Mouse (Mus musculus) CH12.LX (cell line): ENCODE measurements at regions not wholly inside any gene's neighbourhood (a gene's known extent, or its start where the extent isn't known, plus 50 kb on each side); places are given as distances from the start of the nearest gene placed in this dataset.

ENCODE experiments used
- CTCF ChIP-seq, 2 experiments: IDR thresholded peaks in 1 of 2; conservative IDR thresholded peaks in 1 of 2; 2 replicates each; pipeline ENCODE4 v1.5.1; 2011 to 2012; ENCODE audit warnings: low read depth in 2 of 2, low read length in 2 of 2, improper control_type of control experiment in 1 of 2, inconsistent platforms in 1 of 2, mild to moderate bottlenecking in 1 of 2, moderate library complexity in 1 of 2
- ELF1 ChIP-seq: IDR thresholded peaks from 2 replicates; pipeline ENCODE4 v1.6.1; 2014; ENCODE audit warnings: low read depth, mild to moderate bottlenecking, inconsistent platforms, low read length, improper control_type of control experiment
- ETS1 ChIP-seq: conservative IDR thresholded peaks from 2 replicates; pipeline ENCODE4 v1.6.1; 2012; ENCODE audit warnings: low read depth, mild to moderate bottlenecking, inconsistent platforms, low read length, improper control_type of control experiment, moderate library complexity
- MXI1 ChIP-seq: IDR thresholded peaks from 2 replicates; pipeline ENCODE4 v1.6.1; 2011; ENCODE audit warnings: mild to moderate bottlenecking, low read depth, low read length, improper control_type of control experiment
- TCF12 ChIP-seq: IDR thresholded peaks from 2 replicates; pipeline ENCODE4 v1.6.1; 2014; ENCODE audit warnings: low read depth, mild to moderate bottlenecking, inconsistent platforms, low read length, improper control_type of control experiment
- USF2 ChIP-seq: conservative IDR thresholded peaks from 2 replicates; pipeline ENCODE4 v1.6.1; 2011; ENCODE audit warnings: low read depth, low read length, improper control_type of control experiment
- ZC3H11A ChIP-seq: IDR thresholded peaks from 2 replicates; pipeline ENCODE4 v1.6.1; 2012; ENCODE audit warnings: low read depth, mild to moderate bottlenecking, inconsistent platforms, low read length, improper control_type of control experiment
- ZNF384 ChIP-seq: IDR thresholded peaks from 2 replicates; pipeline ENCODE4 v1.6.1; 2012; ENCODE audit warnings: low read depth, low read length, improper control_type of control experiment, inconsistent platforms

DNA sequence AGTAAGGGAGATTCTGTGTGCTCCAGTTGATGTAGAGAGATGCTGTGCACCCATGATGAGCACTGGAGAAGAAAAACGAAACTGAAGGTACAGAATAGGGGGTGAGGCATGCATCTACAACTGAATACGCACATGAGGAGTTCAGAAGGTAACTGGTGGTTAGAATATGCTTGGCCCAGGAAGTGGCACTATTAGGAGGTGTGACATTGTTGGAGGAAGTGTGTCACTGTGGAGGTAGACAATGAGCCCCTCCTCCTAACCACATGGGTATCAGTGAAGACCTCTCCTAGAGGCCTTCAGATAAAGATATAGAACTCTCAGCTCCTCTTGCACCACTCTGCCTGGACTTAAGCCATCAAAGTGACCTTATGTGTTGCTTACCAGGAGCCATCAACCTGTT, 243.9 kb downstream of the En1 start:
- no peak for TF ChIP-seq CTCF (conservative IDR thresholded peaks at IDR 0.05 in 1 of 2, IDR thresholded peaks at IDR 0.05 in 1 of 2; ENCODE audit: low read depth in 2 of 2, low read length in 2 of 2)
- no peak for TF ChIP-seq MXI1
- no peak for TF ChIP-seq ELF1
- no peak for TF ChIP-seq ZC3H11A
- no peak for TF ChIP-seq TCF12
- no peak for TF ChIP-seq ZNF384
- no peak for TF ChIP-seq ETS1
- no peak for TF ChIP-seq USF2
